Mouse (Mus musculus) liver, embryonic 14.5 days (tissue): ENCODE results near the gene Fhod1. TPM values are rescaled to one million over a fixed set of nuclear protein-coding genes. Genes with fewer than 3 reads are reported as not detected.

Experiments used
- ATAC-seq: fragments of 200-750 bp; cut with Nextera tagmentation; 2 replicates; pipeline ENCODE4 v1.8.0; 2017; ENCODE audit warnings: moderate number of reproducible peaks, mild to moderate bottlenecking, moderate library complexity; ENCODE audit not compliant: insufficient read depth
- DNase-seq, 3 experiments: peaks; one replicate each; pipeline ENCODE4 v3.0.0-alpha.2; 2012 to 2013; ENCODE audit warnings: low read depth in 3 of 3, low spot score in 3 of 3
- H3K27ac ChIP-seq: fragments of 300-500 bp; sonication (generic); 2 replicates; pipeline ENCODE4 v1.5.1; 2014; ENCODE audit warnings: moderate library complexity, mild to moderate bottlenecking, control low read depth, inconsistent platforms
- H3K27me3 ChIP-seq: fragments of 300-500 bp; sonication (generic); 2 replicates; pipeline ENCODE4 v1.6.1; 2014; ENCODE audit warnings: mild to moderate bottlenecking, low read length, moderate library complexity; ENCODE audit not compliant: control insufficient read depth, insufficient read depth
- H3K36me3 ChIP-seq: fragments of 300-500 bp; sonication (generic); replicated peaks from 2 replicates; pipeline ENCODE4 v1.6.1; 2014; ENCODE audit warnings: low read depth; ENCODE audit not compliant: control insufficient read depth, insufficient read depth
- H3K4me1 ChIP-seq, 2 experiments: fragments of 200-500 bp in 1 of 2; fragments of 300-500 bp in 1 of 2; sonication (generic) in 1 of 2; replicated peaks; 2 replicates each; pipeline ENCODE4 v1.6.1; 2012 to 2014; ENCODE audit warnings: antibody characterized with exemption in 1 of 2, inconsistent platforms in 1 of 2, low read length in 1 of 2; ENCODE audit not compliant: control insufficient read depth in 2 of 2, insufficient read depth in 2 of 2
- H3K4me2 ChIP-seq: fragments of 300-500 bp; sonication (generic); 2 replicates; pipeline ENCODE4 v1.6.1; 2014; ENCODE audit warnings: low read depth, mild to moderate bottlenecking, control low read depth, moderate library complexity
- H3K4me3 ChIP-seq, 2 experiments: fragments of 200-500 bp in 1 of 2; fragments of 300-500 bp in 1 of 2; sonication (generic) in 1 of 2; 2 replicates each; pipeline ENCODE4 v1.5.1; 2012 to 2014; ENCODE audit warnings: low read depth in 2 of 2, low read length in 2 of 2, mild to moderate bottlenecking in 2 of 2, control low read depth in 1 of 2, inconsistent platforms in 1 of 2, moderate library complexity in 1 of 2; ENCODE audit not compliant: insufficient read depth in 1 of 2
- H3K9ac ChIP-seq: fragments of 300-500 bp; sonication (generic); replicated peaks from 2 replicates; pipeline ENCODE4 v1.6.1; 2014; ENCODE audit warnings: mild to moderate bottlenecking, control low read depth, moderate library complexity
- H3K9me3 ChIP-seq: fragments of 300-500 bp; sonication (generic); 2 replicates; pipeline ENCODE4 v1.6.1; 2016; ENCODE audit warnings: low read length, mixed read lengths; ENCODE audit not compliant: control insufficient read depth
- CTCF ChIP-seq: IDR thresholded peaks from 2 replicates; pipeline ENCODE4 v1.5.1; 2016; ENCODE audit warnings: antibody characterized with exemption, low read depth, control low read depth
- EP300 ChIP-seq: IDR thresholded peaks from 2 replicates; pipeline ENCODE4 v1.6.1; 2016; ENCODE audit warnings: antibody characterized with exemption, low read depth
- WGBS: fragments of 180-500 bp; shearing (Covaris S2); extraction: QIAGEN DNeasy Blood & Tissue Kit; methylation state at CpG from one replicate; pipeline ENCODE4 v1.1.7; 2014; ENCODE audit not compliant: insufficient replicate concordance; 5-methylcytosine and 5-hydroxymethylcytosine counted together
- polyA plus RNA-seq, 2 experiments: library from polyadenylated mRNA; depleted of rRNA in 1 of 2; stranded (reverse) in 1 of 2; unstranded in 1 of 2; fragments of >200 nt; fragmentation: Nextera tagmentation in 1 of 2; extraction: Ambion mirVana in 1 of 2; gene quantifications; 2 replicates each; pipeline versions ENCODE4 v1.2.1 to v1.2.3; 2012 to 2014

Fhod1 gene
- polyA plus RNA-seq, 2 experiments: 0.42 to 4.4 TPM

DNA sequence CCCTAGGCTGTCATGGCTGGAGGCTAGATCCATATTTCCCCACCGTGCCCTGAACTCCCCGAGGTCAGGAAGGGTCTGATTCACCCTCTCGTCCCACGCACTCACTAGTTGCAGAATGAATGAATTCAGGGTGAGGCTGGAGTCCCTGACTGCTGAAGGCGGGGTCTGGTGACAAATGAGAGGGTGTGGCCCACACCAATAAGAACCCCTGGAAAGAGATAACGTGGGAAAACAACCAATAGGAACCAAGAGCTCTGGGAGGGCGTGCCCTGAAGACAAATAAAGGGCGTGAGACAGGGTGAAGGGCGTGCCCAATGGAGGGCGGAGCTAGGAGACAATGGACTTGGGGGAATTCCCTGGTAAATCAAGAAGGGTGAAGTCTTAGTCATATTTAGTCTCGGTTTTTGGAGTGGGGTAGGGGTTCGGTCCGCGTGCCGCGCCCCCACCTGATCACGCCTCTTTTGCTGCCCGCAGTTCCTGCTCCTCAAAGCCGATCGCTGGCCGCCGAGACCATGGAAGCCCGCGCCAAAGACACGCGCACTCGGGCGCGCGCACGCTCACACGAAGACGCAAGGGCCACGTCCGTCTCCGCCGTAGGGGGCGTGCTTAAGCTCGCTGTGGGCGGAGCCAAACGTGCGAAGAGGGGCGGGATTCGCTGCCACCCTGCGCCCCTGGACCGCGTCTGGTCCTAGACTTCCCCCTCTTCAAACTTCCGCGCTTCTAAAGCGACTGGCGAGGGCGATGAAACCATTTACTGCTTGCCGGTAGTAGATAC, 58.6 kb downstream of the Fhod1 start:
- Histone ChIP-seq H3K4me3 (peak overlapping the region; percentile 42 to 50), H3K9ac (no peak overlapping the region; the same call in 1 of the 2 replicates), H3K27ac (no peak overlapping the region), H3K4me1 (peaks cover 12 to 16% of the 10 kb centered on the region in 2 experiments), H3K4me2 (peak overlapping the region; percentile 86), H3K36me3 (no peaks in the 10 kb centered on the region), H3K9me3 (no peaks in the 10 kb centered on the region), H3K27me3 (peaks cover 12% of the 10 kb centered on the region)
- DNase-seq (peak; percentile 78 to 90 (median 79)), ATAC-seq (peak; percentile 85)
- TF ChIP-seq CTCF (peak; percentile 47), EP300 (no peak)
- WGBS: under 1% methylated on average over 53 of the region's 53 CpGs

DNA sequence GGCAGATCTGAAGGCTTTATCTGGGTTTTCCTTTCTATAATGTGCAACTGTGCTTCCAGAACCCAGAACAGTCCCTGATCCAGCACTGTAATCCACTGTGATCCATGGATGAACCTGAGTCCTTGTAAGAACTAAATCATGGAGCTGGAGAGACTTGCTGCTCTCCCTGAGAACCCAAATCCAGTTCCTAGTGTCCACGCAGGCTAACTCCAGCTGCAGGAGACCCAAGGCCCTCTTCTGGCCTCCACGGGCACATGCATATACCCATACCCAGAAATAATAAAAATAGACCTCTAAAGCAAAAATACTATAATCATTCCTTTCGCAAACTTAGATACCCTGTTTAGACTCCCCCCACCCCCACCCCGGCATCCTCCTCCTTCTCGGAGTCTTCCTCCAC, 59.5 kb downstream of the Fhod1 start:
- 86% methylated on average over 5 of the region's 5 CpGs for WGBS

DNA sequence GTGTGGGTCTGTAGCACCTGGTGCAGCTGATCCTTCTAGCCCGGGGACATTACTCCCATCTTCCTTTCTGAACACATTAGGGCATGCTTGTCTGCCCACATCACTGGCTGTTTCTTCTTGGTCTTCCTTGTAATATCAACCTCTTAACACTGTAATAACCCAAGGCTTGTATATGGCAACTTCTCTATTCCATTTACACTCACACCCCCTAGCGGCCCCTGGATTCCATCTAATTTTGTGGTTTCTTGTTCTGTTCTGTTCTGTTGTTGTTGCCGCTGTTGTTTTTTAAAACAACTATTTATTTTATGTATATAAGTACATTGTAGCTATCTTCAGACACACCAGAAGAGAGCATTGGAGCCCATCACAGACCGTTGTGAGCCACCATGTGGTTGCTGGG, 60.8 kb downstream of the Fhod1 start:
- TF ChIP-seq EP300 (no peak), CTCF (no peak)
- Histone ChIP-seq H3K4me3 (no peak overlapping the region), H3K9me3 (no peaks in the 10 kb centered on the region), H3K27ac (no peak overlapping the region), H3K9ac (no peak overlapping the region), H3K27me3 (peaks cover 12% of the 10 kb centered on the region), H3K4me1 (peaks cover 12 to 21% of the 10 kb centered on the region in 2 experiments), H3K36me3 (no peaks in the 10 kb centered on the region), H3K4me2 (no peak overlapping the region)
- ATAC-seq (no peak), DNase-seq (no peak)
- 73% methylated on average over 4 of the region's 4 CpGs for WGBS

More for the DNA sequence above, 59.5 kb downstream of the Fhod1 start:
- no peaks in the 10 kb centered on the region for H3K36me3 ChIP-seq
- H3K27me3 ChIP-seq: peaks cover 12% of the 10 kb centered on the region
- no peak for ATAC-seq
- no peak overlapping the region for H3K9ac ChIP-seq
- H3K27ac ChIP-seq: no peak overlapping the region
- no peak overlapping the region for H3K4me3 ChIP-seq
- TF ChIP-seq CTCF: 0 out of 2 replicates have a peak, but pooled peaks have one; percentile 7
- no peak for TF ChIP-seq EP300
- no peak overlapping the region for H3K4me2 ChIP-seq
- H3K9me3 ChIP-seq: no peaks in the 10 kb centered on the region
- no peak for DNase-seq
- H3K4me1 ChIP-seq: peaks cover 12 to 16% of the 10 kb centered on the region in 2 experiments

DNA sequence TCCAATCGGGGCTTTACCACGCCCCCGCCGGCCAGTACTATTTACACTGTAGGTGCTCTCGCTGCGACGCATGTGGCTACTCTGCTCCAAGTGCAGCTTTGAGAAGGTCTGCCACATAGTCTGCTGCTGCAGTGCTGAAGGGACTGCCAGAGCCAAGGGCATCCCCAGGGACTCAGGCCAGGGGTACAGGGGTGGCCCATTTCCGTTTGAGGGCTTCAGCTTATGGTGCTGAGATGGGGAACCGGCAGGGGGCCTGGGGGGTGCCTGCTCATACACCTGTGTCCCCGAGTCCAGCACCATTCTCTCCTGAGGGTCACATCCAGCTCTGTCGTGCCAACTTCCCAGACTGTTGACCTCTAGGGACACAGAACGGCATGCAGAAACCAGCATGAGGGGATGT, 62.2 kb downstream of the Fhod1 start:
- ATAC-seq (no peak), DNase-seq (no peak)
- H3K36me3 ChIP-seq: no peaks in the 10 kb centered on the region
- H3K4me1 ChIP-seq: peaks cover 12 to 18% of the 10 kb centered on the region in 2 experiments
- no peak overlapping the region for H3K27ac ChIP-seq
- no peak overlapping the region for H3K4me3 ChIP-seq
- H3K27me3 ChIP-seq: peaks cover 12% of the 10 kb centered on the region
- no peak overlapping the region for H3K4me2 ChIP-seq
- no peak overlapping the region for H3K9ac ChIP-seq
- TF ChIP-seq EP300 (no peak), CTCF (no peak)
- 56% methylated on average over 12 of the region's 12 CpGs for whole genome bisulfite sequencing
- H3K9me3 ChIP-seq: no peaks in the 10 kb centered on the region

DNA sequence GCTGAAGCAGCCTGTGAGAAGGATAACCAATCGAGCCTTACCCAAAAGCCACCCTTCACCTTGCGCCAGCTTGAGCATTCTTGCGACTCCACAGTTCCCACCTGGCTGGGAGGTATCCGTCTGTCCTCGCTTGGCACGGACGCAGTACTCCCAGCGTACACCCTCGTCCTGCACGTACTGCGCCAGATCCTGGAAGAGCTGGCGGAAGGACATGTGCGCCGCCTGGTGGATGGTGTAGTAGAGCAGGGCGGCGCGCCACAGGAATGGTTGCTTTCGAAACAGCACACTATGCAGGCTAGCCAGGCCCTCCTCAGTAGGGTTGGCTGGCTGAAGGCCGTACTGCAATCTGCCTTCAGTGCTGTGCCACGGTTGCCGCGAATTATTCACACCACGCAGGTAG, 64.7 kb downstream of the Fhod1 start:
- H3K9me3 ChIP-seq: no peaks in the 10 kb centered on the region
- peak; percentile 99 for TF ChIP-seq CTCF
- TF ChIP-seq EP300: no peak
- H3K4me3 ChIP-seq: no peak overlapping the region
- WGBS: 23% methylated on average over 23 of the region's 23 CpGs
- H3K36me3 ChIP-seq: no peaks in the 10 kb centered on the region
- no peak overlapping the region for H3K9ac ChIP-seq
- H3K27me3 ChIP-seq: peaks cover 19% of the 10 kb centered on the region
- H3K27ac ChIP-seq: no peak overlapping the region
- H3K4me2 ChIP-seq: peak overlapping the region; percentile 1; the same call in 1 of the 2 replicates
- ATAC-seq (peak; percentile 70), DNase-seq (no peak)
- peaks cover 4 to 6% of the 10 kb centered on the region in 2 experiments; a peak in 1 of 4 replicates for H3K4me1 ChIP-seq
